Mouse (Mus musculus): ENCODE data around the gene Mapk8ip2.

GRCm38 (mm10) chr15:89404831-89405623 lies 48.7 kb upstream of the Mapk8ip2 start:
- TF ChIP-seq CTCF (IDR thresholded peaks at IDR 0.05; ENCODE audit: borderline replicate concordance, extremely low read depth, insufficient read depth, insufficient read length) (no peak), POLR2A (IDR thresholded peaks at IDR 0.05; ENCODE audit: borderline replicate concordance, extremely low read depth, insufficient read depth, insufficient read length, poor library complexity, severe bottlenecking) (no peak)
